Mouse (Mus musculus): ENCODE results near the gene Git2. TPM values are rescaled to one million over a fixed set of nuclear protein-coding genes. Genes with fewer than 3 reads are reported as not detected.

The Git2 gene
- polyA plus RNA-seq, 1 experiment from 2014 or later: 36.5 TPM

DNA sequence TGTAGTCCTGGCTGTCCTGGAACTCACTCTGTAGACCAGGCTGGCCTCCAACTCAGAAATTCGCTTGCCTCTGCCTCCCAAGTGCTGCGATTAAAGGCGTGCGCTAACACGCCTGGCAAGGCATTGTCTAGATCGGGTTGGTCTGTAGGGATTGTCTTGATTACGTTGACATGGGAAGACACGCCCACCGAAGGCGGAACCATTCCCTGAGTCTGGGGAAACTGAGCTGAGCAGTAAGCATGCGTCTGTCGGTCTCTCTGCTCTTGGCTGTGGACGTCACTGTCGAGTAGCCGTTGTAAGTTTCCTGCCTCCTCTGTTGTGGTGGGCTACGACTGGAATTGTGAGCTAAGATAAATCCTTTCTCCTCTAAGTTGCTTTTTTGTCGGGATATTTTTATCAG lies 78.4 kb downstream of the Git2 start:
- H3K4me2 ChIP-seq (replicated peaks; ENCODE audit: low read depth, low read length): no peak overlapping the region
- no peaks in the 10 kb centered on the region for H3K36me3 ChIP-seq (ENCODE audit: insufficient read depth, low read length)
- 0 out of 2 replicates have a peak, but pooled peaks cover 2% of the 10 kb centered on the region for H3K27me3 ChIP-seq (replicated peaks; ENCODE audit: insufficient read depth, low read length)
- WGBS: 81% methylated on average over 17 of the region's 17 CpGs
- no peak overlapping the region for H3K4me3 ChIP-seq (ENCODE audit: low read depth, low read length)
- no peak for DNase-seq (ENCODE audit: low spot score)
- H3K4me1 ChIP-seq (ENCODE audit: insufficient read depth, low read depth, low read length): no peaks in the 10 kb centered on the region
- no peak for TF ChIP-seq EP300 (IDR thresholded peaks at IDR 0.05)
- TF ChIP-seq CTCF (IDR thresholded peaks at IDR 0.05): no peak
- H3K27ac ChIP-seq (ENCODE audit: low read length): no peak overlapping the region
- no peak for ATAC-seq
- H3K9me3 ChIP-seq (ENCODE audit: low read length): no peaks in the 10 kb centered on the region
- no peak overlapping the region for H3K9ac ChIP-seq (replicated peaks; ENCODE audit: low read depth)

- Histone ChIP-seq H3K27ac (ENCODE audit: low read length) (no peak overlapping the region), H3K36me3 (ENCODE audit: insufficient read depth, low read length) (no peaks in the 10 kb centered on the region), H3K27me3 (replicated peaks; ENCODE audit: insufficient read depth, low read length) (0 out of 2 replicates have a peak, but pooled peaks cover 2% of the 10 kb centered on the region), H3K9ac (replicated peaks; ENCODE audit: low read depth) (no peak overlapping the region), H3K9me3 (ENCODE audit: low read length) (no peaks in the 10 kb centered on the region), H3K4me3 (ENCODE audit: low read depth, low read length) (no peak overlapping the region), H3K4me2 (replicated peaks; ENCODE audit: low read depth, low read length) (no peak overlapping the region), H3K4me1 (ENCODE audit: insufficient read depth, low read depth, low read length) (no peaks in the 10 kb centered on the region; the same call in 1 of the 2 replicates)
- 61% methylated on average over 5 of the region's 5 CpGs for WGBS
- TF ChIP-seq CTCF (IDR thresholded peaks at IDR 0.05) (peak; percentile 44), EP300 (IDR thresholded peaks at IDR 0.05) (no peak)
- DNase-seq (ENCODE audit: low spot score) (no peak), ATAC-seq (no peak)
These were observed 79.5 kb downstream of the Git2 start for GRCm38 (mm10) chr5:114695775-114696174.

DNA sequence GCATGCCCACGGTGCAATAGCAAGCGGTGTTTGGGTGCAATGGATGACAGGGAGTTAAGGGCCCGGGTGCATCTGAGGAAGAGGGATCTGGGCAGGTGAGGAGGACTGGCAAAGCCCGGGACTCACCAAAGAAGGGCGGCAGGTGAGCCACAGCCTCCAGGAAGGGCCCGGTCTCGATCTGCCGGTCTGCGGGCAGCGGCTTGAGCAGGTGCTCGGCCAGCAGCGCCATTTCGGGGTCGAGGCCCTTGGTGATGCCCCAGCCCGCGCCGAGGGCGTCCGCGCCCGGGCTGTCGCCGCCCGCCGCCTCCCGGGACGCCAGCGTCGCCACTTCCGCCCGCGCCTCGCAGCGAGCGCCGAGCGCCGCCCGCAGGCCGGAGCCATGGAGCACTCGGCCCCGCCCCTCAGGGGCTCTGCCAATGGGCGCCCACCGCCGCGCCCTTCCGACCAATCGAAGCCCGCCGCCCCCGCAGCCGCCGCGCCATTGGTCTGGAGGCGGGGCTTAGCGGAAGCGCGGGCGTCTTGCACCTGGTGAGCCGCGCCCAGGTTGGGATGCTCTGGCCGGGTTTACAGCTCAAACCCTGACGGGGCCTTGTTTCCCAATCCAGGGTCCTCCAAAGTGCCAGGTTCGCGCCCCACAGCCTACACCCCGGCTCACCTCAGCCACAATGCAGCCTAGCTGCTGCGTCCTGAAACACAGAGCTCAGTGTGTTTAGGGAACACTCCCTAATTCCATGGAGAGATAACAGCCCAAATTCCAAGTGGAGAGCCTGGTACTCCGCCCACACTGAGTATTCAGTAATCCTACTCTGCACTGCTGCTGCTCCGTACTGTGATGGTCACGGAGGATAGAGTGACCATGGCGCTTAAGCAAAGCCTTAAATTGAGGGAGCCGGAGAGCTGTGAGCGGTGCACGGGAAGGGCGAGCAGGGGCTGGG lies 84.4 kb downstream of the Git2 start, which contains the start of gene Gltp:
Gene Gltp, minus strand, starts transcription at position 352 of the 935 bp plus-strand sequence.
- Histone ChIP-seq H3K27me3 (replicated peaks; ENCODE audit: insufficient read depth, low read length) (0 out of 2 replicates have a peak, but pooled peaks cover 2% of the 10 kb centered on the region), H3K9me3 (ENCODE audit: low read length) (no peaks in the 10 kb centered on the region), H3K27ac (ENCODE audit: low read length) (peak within 1 kb of the TSS; percentile 77), H3K4me1 (ENCODE audit: insufficient read depth, low read depth, low read length) (peaks cover 6% of the 10 kb centered on the region; the same call in 1 of the 2 replicates), H3K36me3 (ENCODE audit: insufficient read depth, low read length) (no peaks in the 10 kb centered on the region), H3K4me2 (replicated peaks; ENCODE audit: low read depth, low read length) (peak within 1 kb of the TSS; percentile 81), H3K4me3 (ENCODE audit: low read depth, low read length) (peak within 1 kb of the TSS; percentile 56), H3K9ac (replicated peaks; ENCODE audit: low read depth) (peak within 1 kb of the TSS; percentile 62)
- peak; percentile 98 for ATAC-seq
- TF ChIP-seq CTCF (IDR thresholded peaks at IDR 0.05) (peak; percentile 53), EP300 (IDR thresholded peaks at IDR 0.05) (no peak)
- 6% methylated on average over 62 of the region's 75 CpGs for WGBS
- DNase-seq (ENCODE audit: low spot score): peak; percentile 98

DNA sequence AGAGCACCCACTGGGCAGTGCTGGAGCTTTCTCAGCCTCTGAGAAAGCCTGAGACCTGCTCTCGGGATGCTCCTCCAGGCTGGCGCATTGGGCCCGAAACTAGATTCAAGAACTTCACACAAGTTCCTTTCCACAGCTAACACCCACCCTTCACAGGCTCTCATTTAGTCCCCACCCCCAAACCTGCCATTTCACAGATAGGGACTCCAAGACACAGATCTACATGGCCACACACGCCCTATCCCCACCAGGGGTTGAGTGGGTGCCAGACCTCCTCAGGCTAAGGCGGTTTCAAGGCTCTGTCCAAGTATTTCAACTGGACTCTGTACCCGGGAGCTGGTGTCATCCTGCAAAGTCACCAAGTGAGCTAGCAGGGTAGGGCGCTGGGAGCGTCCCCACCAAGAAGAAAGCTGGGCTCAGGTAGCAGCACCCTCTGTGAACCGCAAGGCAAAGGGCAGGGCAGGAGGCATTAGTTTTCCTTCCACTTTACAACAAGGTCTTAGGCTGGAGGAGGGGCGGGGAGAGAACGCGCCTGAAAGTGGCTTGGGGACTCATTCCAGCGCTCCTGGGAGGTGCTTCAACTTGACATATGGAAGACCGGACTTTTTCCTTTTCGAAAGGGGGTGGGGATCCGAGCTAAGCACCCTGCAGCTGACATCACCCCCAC lies 85.5 kb downstream of the Git2 start:
- 0 out of 2 replicates have a peak, but pooled peaks cover 2% of the 10 kb centered on the region for H3K27me3 ChIP-seq (replicated peaks; ENCODE audit: insufficient read depth, low read length)
- DNase-seq (ENCODE audit: low spot score): peak; percentile 78
- peak; percentile 38 for ATAC-seq
- no peaks in the 10 kb centered on the region for H3K36me3 ChIP-seq (ENCODE audit: insufficient read depth, low read length)
- peak overlapping the region; percentile 77 for H3K27ac ChIP-seq (ENCODE audit: low read length)
- TF ChIP-seq CTCF (IDR thresholded peaks at IDR 0.05) (no peak), EP300 (IDR thresholded peaks at IDR 0.05) (no peak)
- 16% methylated on average over 16 of the region's 16 CpGs for WGBS
- peak overlapping the region; percentile 62; the same call in 1 of the 2 replicates for H3K9ac ChIP-seq (replicated peaks; ENCODE audit: low read depth)
- H3K4me3 ChIP-seq (ENCODE audit: low read depth, low read length): peak overlapping the region; percentile 56
- H3K4me2 ChIP-seq (replicated peaks; ENCODE audit: low read depth, low read length): peak overlapping the region; percentile 81
- peaks cover 6% of the 10 kb centered on the region; the same call in 1 of the 2 replicates for H3K4me1 ChIP-seq (ENCODE audit: insufficient read depth, low read depth, low read length)
- H3K9me3 ChIP-seq (ENCODE audit: low read length): no peaks in the 10 kb centered on the region

DNA sequence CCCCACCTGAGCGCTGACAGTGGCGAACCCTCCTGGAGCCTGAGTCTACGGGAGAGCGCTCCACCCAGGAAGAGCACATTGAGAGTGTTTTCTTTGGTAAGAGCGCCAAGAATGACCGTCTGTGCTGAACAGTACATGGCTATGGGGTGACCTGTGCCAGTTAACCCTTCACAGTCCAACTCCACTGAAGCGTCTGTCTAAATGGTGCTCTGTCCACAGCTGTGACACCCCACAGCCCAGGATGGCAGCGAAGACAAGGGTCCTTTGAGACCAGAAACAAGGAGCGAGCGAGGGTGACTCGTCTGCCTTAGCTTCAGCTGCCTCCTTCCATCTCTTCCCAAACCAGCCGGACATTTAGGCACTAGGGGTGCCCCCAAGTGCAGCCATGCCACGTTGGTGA lies 86.6 kb downstream of the Git2 start:
- Histone ChIP-seq H3K9ac (replicated peaks; ENCODE audit: low read depth) (no peak overlapping the region), H3K27me3 (replicated peaks; ENCODE audit: insufficient read depth, low read length) (no peaks in the 10 kb centered on the region), H3K4me3 (ENCODE audit: low read depth, low read length) (no peak overlapping the region), H3K36me3 (ENCODE audit: insufficient read depth, low read length) (no peaks in the 10 kb centered on the region), H3K4me1 (ENCODE audit: insufficient read depth, low read depth, low read length) (peaks cover 6% of the 10 kb centered on the region; the same call in 1 of the 2 replicates), H3K27ac (ENCODE audit: low read length) (no peak overlapping the region), H3K9me3 (ENCODE audit: low read length) (no peaks in the 10 kb centered on the region), H3K4me2 (replicated peaks; ENCODE audit: low read depth, low read length) (no peak overlapping the region)
- DNase-seq (ENCODE audit: low spot score) (no peak), ATAC-seq (no peak)
- 66% methylated on average over 13 of the region's 13 CpGs for WGBS
- TF ChIP-seq EP300 (IDR thresholded peaks at IDR 0.05) (no peak), CTCF (IDR thresholded peaks at IDR 0.05) (no peak)

GRCm38 (mm10) chr5:114687901-114688300 lies 87.4 kb downstream of the Git2 start:
- H3K4me3 ChIP-seq (ENCODE audit: low read depth, low read length): no peak overlapping the region
- H3K4me2 ChIP-seq (replicated peaks; ENCODE audit: low read depth, low read length): no peak overlapping the region
- no peaks in the 10 kb centered on the region for H3K9me3 ChIP-seq (ENCODE audit: low read length)
- H3K27me3 ChIP-seq (replicated peaks; ENCODE audit: insufficient read depth, low read length): no peaks in the 10 kb centered on the region
- DNase-seq (ENCODE audit: low spot score) (no peak), ATAC-seq (no peak)
- peaks cover 6% of the 10 kb centered on the region; the same call in 1 of the 2 replicates for H3K4me1 ChIP-seq (ENCODE audit: insufficient read depth, low read depth, low read length)
- H3K36me3 ChIP-seq (ENCODE audit: insufficient read depth, low read length): no peaks in the 10 kb centered on the region
- no peak for TF ChIP-seq CTCF (IDR thresholded peaks at IDR 0.05)
- TF ChIP-seq EP300 (IDR thresholded peaks at IDR 0.05): no peak
- no peak overlapping the region for H3K27ac ChIP-seq (ENCODE audit: low read length)
- no peak overlapping the region for H3K9ac ChIP-seq (replicated peaks; ENCODE audit: low read depth)
